Mouse (Mus musculus): Measurements from ENCODE around the gene Spns1. TPM values are rescaled to one million over a fixed set of nuclear protein-coding genes. Genes with fewer than 3 reads are reported as not detected.
A peak's percentile ranks its signal among the peaks of the same experiment; 100 is the strongest.

The Spns1 gene
- polyA plus RNA-seq, 1 experiment from 2014 or later, result 54.6 TPM

GRCm38 (mm10) chr7:126350748-126351418 lies 26.4 kb downstream of the Spns1 start:
- Histone ChIP-seq H3K9ac (ENCODE audit: low read depth, low read length) (no peak overlapping the region), H3K36me3 (ENCODE audit: control insufficient read depth, insufficient read depth, low read length) (no peaks in the 10 kb centered on the region), H3K4me1 (ENCODE audit: control insufficient read depth, insufficient read depth, low read length) (no peaks in the 10 kb centered on the region), H3K9me3 (ENCODE audit: control insufficient read depth, low read length) (no peaks in the 10 kb centered on the region), H3K4me2 (replicated peaks; ENCODE audit: low read depth, low read length) (no peak overlapping the region), H3K4me3 (ENCODE audit: low read length) (no peak overlapping the region), H3K27ac (ENCODE audit: low read depth, low read length) (no peak overlapping the region), H3K27me3 (ENCODE audit: control insufficient read depth, insufficient read depth, low read length) (no peaks in the 10 kb centered on the region)
- WGBS, result 67% methylated on average over 20 of the region's 20 CpGs
- no peak for ATAC-seq (ENCODE audit: low FRiP score, low TSS enrichment)

GRCm38 (mm10) chr7:126348293-126348692 lies 29.0 kb downstream of the Spns1 start:
- 70% methylated on average over 8 of the region's 8 CpGs for WGBS
- ATAC-seq (ENCODE audit: low FRiP score, low TSS enrichment), result no peak
- H3K27ac ChIP-seq (ENCODE audit: low read depth, low read length), result no peak overlapping the region

GRCm38 (mm10) chr7:126347098-126347497 lies 30.2 kb downstream of the Spns1 start:
- H3K9me3 ChIP-seq (ENCODE audit: control insufficient read depth, low read length), result no peaks in the 10 kb centered on the region
- WGBS, result 64% methylated on average over 1 of the region's 1 CpGs
- no peaks in the 10 kb centered on the region for H3K4me1 ChIP-seq (ENCODE audit: control insufficient read depth, insufficient read depth, low read length)
- H3K4me2 ChIP-seq (replicated peaks; ENCODE audit: low read depth, low read length), result no peak overlapping the region
- H3K9ac ChIP-seq (ENCODE audit: low read depth, low read length), result no peak overlapping the region
- no peaks in the 10 kb centered on the region for H3K27me3 ChIP-seq (ENCODE audit: control insufficient read depth, insufficient read depth, low read length)
- no peak overlapping the region for H3K27ac ChIP-seq (ENCODE audit: low read depth, low read length)
- no peaks in the 10 kb centered on the region for H3K36me3 ChIP-seq (ENCODE audit: control insufficient read depth, insufficient read depth, low read length)
- no peak for ATAC-seq (ENCODE audit: low FRiP score, low TSS enrichment)
- no peak overlapping the region for H3K4me3 ChIP-seq (ENCODE audit: low read length)

More at GRCm38 (mm10) chr7:126348293-126348692, 29.0 kb downstream of the Spns1 start:
- Histone ChIP-seq H3K4me2 (replicated peaks; ENCODE audit: low read depth, low read length) (no peak overlapping the region), H3K9ac (ENCODE audit: low read depth, low read length) (no peak overlapping the region), H3K4me3 (ENCODE audit: low read length) (no peak overlapping the region), H3K9me3 (ENCODE audit: control insufficient read depth, low read length) (no peaks in the 10 kb centered on the region), H3K27me3 (ENCODE audit: control insufficient read depth, insufficient read depth, low read length) (no peaks in the 10 kb centered on the region), H3K36me3 (ENCODE audit: control insufficient read depth, insufficient read depth, low read length) (no peaks in the 10 kb centered on the region), H3K4me1 (ENCODE audit: control insufficient read depth, insufficient read depth, low read length) (no peaks in the 10 kb centered on the region)

- H3K4me3 ChIP-seq (ENCODE audit: low read length), result no peak overlapping the region
- no peaks in the 10 kb centered on the region for H3K36me3 ChIP-seq (ENCODE audit: control insufficient read depth, insufficient read depth, low read length)
- no peaks in the 10 kb centered on the region for H3K9me3 ChIP-seq (ENCODE audit: control insufficient read depth, low read length)
- H3K4me2 ChIP-seq (replicated peaks; ENCODE audit: low read depth, low read length), result no peak overlapping the region
- 57% methylated on average over 3 of the region's 3 CpGs for WGBS
- no peak overlapping the region for H3K9ac ChIP-seq (ENCODE audit: low read depth, low read length)
- no peaks in the 10 kb centered on the region for H3K27me3 ChIP-seq (ENCODE audit: control insufficient read depth, insufficient read depth, low read length)
- H3K4me1 ChIP-seq (ENCODE audit: control insufficient read depth, insufficient read depth, low read length), result no peaks in the 10 kb centered on the region
- ATAC-seq (ENCODE audit: low FRiP score, low TSS enrichment), result no peak
- H3K27ac ChIP-seq (ENCODE audit: low read depth, low read length), result no peak overlapping the region
These were observed 31.3 kb downstream of the Spns1 start for GRCm38 (mm10) chr7:126345969-126346368.

GRCm38 (mm10) chr7:126345557-126345956 lies 31.7 kb downstream of the Spns1 start:
- Histone ChIP-seq H3K4me3 (ENCODE audit: low read length) (no peak overlapping the region), H3K4me2 (replicated peaks; ENCODE audit: low read depth, low read length) (no peak overlapping the region), H3K36me3 (ENCODE audit: control insufficient read depth, insufficient read depth, low read length) (no peaks in the 10 kb centered on the region), H3K9ac (ENCODE audit: low read depth, low read length) (no peak overlapping the region), H3K27me3 (ENCODE audit: control insufficient read depth, insufficient read depth, low read length) (no peaks in the 10 kb centered on the region), H3K27ac (ENCODE audit: low read depth, low read length) (no peak overlapping the region), H3K9me3 (ENCODE audit: control insufficient read depth, low read length) (no peaks in the 10 kb centered on the region), H3K4me1 (ENCODE audit: control insufficient read depth, insufficient read depth, low read length) (0 out of 2 replicates have a peak, but pooled peaks cover 4% of the 10 kb centered on the region)
- no peak for ATAC-seq (ENCODE audit: low FRiP score, low TSS enrichment)
- WGBS, result 73% methylated on average over 3 of the region's 3 CpGs

GRCm38 (mm10) chr7:126340896-126341295 lies 36.4 kb downstream of the Spns1 start:
- Histone ChIP-seq H3K36me3 (ENCODE audit: control insufficient read depth, insufficient read depth, low read length) (no peaks in the 10 kb centered on the region), H3K27me3 (ENCODE audit: control insufficient read depth, insufficient read depth, low read length) (no peaks in the 10 kb centered on the region), H3K4me1 (ENCODE audit: control insufficient read depth, insufficient read depth, low read length) (0 out of 2 replicates have a peak, but pooled peaks cover 8% of the 10 kb centered on the region), H3K9me3 (ENCODE audit: control insufficient read depth, low read length) (no peaks in the 10 kb centered on the region), H3K4me2 (replicated peaks; ENCODE audit: low read depth, low read length) (no peak overlapping the region), H3K9ac (ENCODE audit: low read depth, low read length) (no peak overlapping the region), H3K4me3 (ENCODE audit: low read length) (no peak overlapping the region), H3K27ac (ENCODE audit: low read depth, low read length) (peak overlapping the region; percentile 30; the same call in 1 of the 2 replicates)
- 55% methylated on average over 6 of the region's 6 CpGs for WGBS
- no peak for ATAC-seq (ENCODE audit: low FRiP score, low TSS enrichment)

- 0 out of 2 replicates have a peak, but pooled peaks have one; percentile 43 for ATAC-seq (ENCODE audit: low FRiP score, low TSS enrichment)
- no peak overlapping the region for H3K9ac ChIP-seq (ENCODE audit: low read depth, low read length)
- 57% methylated on average over 6 of the region's 6 CpGs for WGBS
- H3K27ac ChIP-seq (ENCODE audit: low read depth, low read length), result no peak overlapping the region
- no peaks in the 10 kb centered on the region for H3K9me3 ChIP-seq (ENCODE audit: control insufficient read depth, low read length)
- no peaks in the 10 kb centered on the region for H3K36me3 ChIP-seq (ENCODE audit: control insufficient read depth, insufficient read depth, low read length)
- H3K27me3 ChIP-seq (ENCODE audit: control insufficient read depth, insufficient read depth, low read length), result no peaks in the 10 kb centered on the region
- no peak overlapping the region for H3K4me3 ChIP-seq (ENCODE audit: low read length)
- H3K4me1 ChIP-seq (ENCODE audit: control insufficient read depth, insufficient read depth, low read length), result 0 out of 2 replicates have a peak, but pooled peaks cover 8% of the 10 kb centered on the region
- no peak overlapping the region for H3K4me2 ChIP-seq (replicated peaks; ENCODE audit: low read depth, low read length)
These were observed 37.0 kb downstream of the Spns1 start for GRCm38 (mm10) chr7:126340206-126340618.

GRCm38 (mm10) chr7:126339521-126339971 lies 37.7 kb downstream of the Spns1 start:
- Histone ChIP-seq H3K27me3 (ENCODE audit: control insufficient read depth, insufficient read depth, low read length) (no peaks in the 10 kb centered on the region), H3K4me3 (ENCODE audit: low read length) (no peak overlapping the region), H3K4me2 (replicated peaks; ENCODE audit: low read depth, low read length) (no peak overlapping the region), H3K36me3 (ENCODE audit: control insufficient read depth, insufficient read depth, low read length) (no peaks in the 10 kb centered on the region), H3K9ac (ENCODE audit: low read depth, low read length) (no peak overlapping the region), H3K4me1 (ENCODE audit: control insufficient read depth, insufficient read depth, low read length) (0 out of 2 replicates have a peak, but pooled peaks cover 8% of the 10 kb centered on the region), H3K27ac (ENCODE audit: low read depth, low read length) (no peak overlapping the region), H3K9me3 (ENCODE audit: control insufficient read depth, low read length) (no peaks in the 10 kb centered on the region)
- ATAC-seq (ENCODE audit: low FRiP score, low TSS enrichment), result no peak
- 75% methylated on average over 8 of the region's 8 CpGs for WGBS

- Histone ChIP-seq H3K4me2 (replicated peaks; ENCODE audit: low read depth, low read length) (no peak overlapping the region), H3K4me1 (ENCODE audit: control insufficient read depth, insufficient read depth, low read length) (0 out of 2 replicates have a peak, but pooled peaks cover 8% of the 10 kb centered on the region), H3K27ac (ENCODE audit: low read depth, low read length) (no peak overlapping the region), H3K9me3 (ENCODE audit: control insufficient read depth, low read length) (no peaks in the 10 kb centered on the region), H3K4me3 (ENCODE audit: low read length) (no peak overlapping the region), H3K27me3 (ENCODE audit: control insufficient read depth, insufficient read depth, low read length) (no peaks in the 10 kb centered on the region), H3K36me3 (ENCODE audit: control insufficient read depth, insufficient read depth, low read length) (no peaks in the 10 kb centered on the region), H3K9ac (ENCODE audit: low read depth, low read length) (no peak overlapping the region)
- no peak for ATAC-seq (ENCODE audit: low FRiP score, low TSS enrichment)
- WGBS, result 71% methylated on average over 8 of the region's 8 CpGs
These were observed 38.3 kb downstream of the Spns1 start for GRCm38 (mm10) chr7:126338906-126339305.

All from kidney, embryonic 14.5 days (tissue).